Mouse (Mus musculus) neural tube, embryonic 12.5 days (tissue): ENCODE results near the gene Gm29554. TPM values are rescaled to one million over a fixed set of nuclear protein-coding genes. Genes with fewer than 3 reads are reported as not detected.
"Not testable (repeated sequence)": the region's sequence is repeated elsewhere in the genome, so short reads cannot be mapped to it uniquely, and the experiment has no call there.

Source experiments
- ATAC-seq: fragments of 200-750 bp; cut with Nextera tagmentation; 2 replicates; pipeline ENCODE4 v1.8.0; 2017; ENCODE audit warnings: low read depth, mild to moderate bottlenecking, moderate TSS enrichment, moderate library complexity; ENCODE audit not compliant: low FRiP score
- H3K27ac ChIP-seq: fragments of 300-500 bp; sonication (generic); 2 replicates; pipeline ENCODE4 v1.5.1; 2016
- H3K27me3 ChIP-seq: fragments of 300-500 bp; sonication (generic); replicated peaks from 2 replicates; pipeline ENCODE4 v1.6.1; 2016; ENCODE audit warnings: mild to moderate bottlenecking
- H3K36me3 ChIP-seq: fragments of 300-500 bp; sonication (generic); 2 replicates; pipeline ENCODE4 v1.6.1; 2016; ENCODE audit warnings: mild to moderate bottlenecking
- H3K4me1 ChIP-seq: fragments of 300-500 bp; sonication (generic); 2 replicates; pipeline ENCODE4 v1.6.1; 2016
- H3K4me2 ChIP-seq: fragments of 300-500 bp; sonication (generic); replicated peaks from 2 replicates; pipeline ENCODE4 v1.6.1; 2016; ENCODE audit warnings: mild to moderate bottlenecking
- H3K4me3 ChIP-seq: fragments of 300-500 bp; sonication (generic); 2 replicates; pipeline ENCODE4 v1.5.1; 2016
- H3K9ac ChIP-seq: fragments of 300-500 bp; sonication (generic); 2 replicates; pipeline ENCODE4 v1.6.1; 2016; ENCODE audit warnings: mild to moderate bottlenecking
- H3K9me3 ChIP-seq: fragments of 300-500 bp; sonication (generic); 2 replicates; pipeline ENCODE4 v1.6.1; 2016; ENCODE audit warnings: mild to moderate bottlenecking
- WGBS: fragments of 180-500 bp; shearing (Covaris S2); methylation state at CpG from one replicate; pipeline ENCODE4 v1.1.7; 2016; 5-methylcytosine and 5-hydroxymethylcytosine counted together
- polyA plus RNA-seq: library from polyadenylated mRNA; unstranded; fragments of >200 nt; fragmentation: Nextera tagmentation; extraction: Ambion mirVana; gene quantifications from 2 replicates; pipeline ENCODE4 v1.2.1, GENCODE M21; 2016

Gm29554 gene
- polyA plus RNA-seq: not detected in 2 replicates

- H3K9me3 ChIP-seq, H3K4me3 ChIP-seq, H3K4me2 ChIP-seq, H3K4me1 ChIP-seq, H3K27ac ChIP-seq, H3K9ac ChIP-seq, H3K36me3 ChIP-seq, ATAC-seq, H3K27me3 ChIP-seq: not testable (repeated sequence)
- WGBS: no CpG with 5 or more reads among the region's 6 CpGs
Observed at GRCm38 (mm10) chrY:12273632-12274031, at the start of gene Gm29554. TSS of gene Gm29554 (plus strand) at chrY:12273932.

Other genes with a start within 250 kb of the Gm29554 start
- not detected in 2 replicates for gene Gm20812, start 108.0 kb downstream of the Gm29554 start, polyA plus RNA-seq